Mouse (Mus musculus) intestine, embryonic 14.5 days (tissue): Measurements from ENCODE around the gene Xpo6. TPM values are rescaled to one million over a fixed set of nuclear protein-coding genes. Genes with fewer than 3 reads are reported as not detected.

ENCODE experiments used
- ATAC-seq: fragments of 200-750 bp; cut with Nextera tagmentation; replicated peaks from 2 replicates; pipeline ENCODE4 v1.8.0; 2017; ENCODE audit warnings: low read depth, moderate number of reproducible peaks, moderate TSS enrichment, moderate library complexity; ENCODE audit not compliant: low FRiP score, low TSS enrichment
- DNase-seq: peaks from one replicate; pipeline ENCODE4 v3.0.0-alpha.2; 2018; ENCODE audit warnings: low spot score
- H3K27ac ChIP-seq: fragments of 300-500 bp; sonication (generic); 2 replicates; pipeline ENCODE4 v1.5.1; 2014; ENCODE audit warnings: low read depth, mild to moderate bottlenecking, control low read depth
- H3K27me3 ChIP-seq: fragments of 300-500 bp; sonication (generic); replicated peaks from 2 replicates; pipeline ENCODE4 v1.6.1; 2014; ENCODE audit warnings: low read length, control low read depth; ENCODE audit not compliant: control insufficient read depth, insufficient read depth
- H3K36me3 ChIP-seq: fragments of 300-500 bp; sonication (generic); 2 replicates; pipeline ENCODE4 v1.6.1; 2014; ENCODE audit warnings: low read length, control low read depth; ENCODE audit not compliant: control insufficient read depth, insufficient read depth
- H3K4me1 ChIP-seq: fragments of 300-500 bp; sonication (generic); replicated peaks from 2 replicates; pipeline ENCODE4 v1.6.1; 2014; ENCODE audit warnings: low read length, control low read depth, mixed read lengths; ENCODE audit not compliant: control insufficient read depth, insufficient read depth
- H3K4me2 ChIP-seq: fragments of 300-500 bp; sonication (generic); 2 replicates; pipeline ENCODE4 v1.6.1; 2014; ENCODE audit warnings: low read length
- H3K4me3 ChIP-seq: fragments of 300-500 bp; sonication (generic); 2 replicates; pipeline ENCODE4 v1.5.1; 2014; ENCODE audit warnings: low read depth, low read length, control low read depth, mixed read lengths
- H3K9ac ChIP-seq: fragments of 300-500 bp; sonication (generic); 2 replicates; pipeline ENCODE4 v1.6.1; 2014; ENCODE audit warnings: mild to moderate bottlenecking, low read length
- H3K9me3 ChIP-seq: fragments of 300-500 bp; sonication (generic); 2 replicates; pipeline ENCODE4 v1.6.1; 2016; ENCODE audit warnings: low read length, control low read depth; ENCODE audit not compliant: control insufficient read depth
- WGBS: fragments of 180-500 bp; shearing (Covaris S2); extraction: QIAGEN DNeasy Blood & Tissue Kit; methylation state at CpG from one replicate; pipeline ENCODE4 v1.1.7; 2014; 5-methylcytosine and 5-hydroxymethylcytosine counted together
- polyA plus RNA-seq: library from polyadenylated mRNA; unstranded; fragments of >200 nt; fragmentation: Nextera tagmentation; extraction: Ambion mirVana; gene quantifications from 2 replicates; pipeline ENCODE4 v1.2.1, GENCODE M21; 2014

The Xpo6 gene
- polyA plus RNA-seq, 1 experiment from 2014 or later: 67.7 TPM

DNA sequence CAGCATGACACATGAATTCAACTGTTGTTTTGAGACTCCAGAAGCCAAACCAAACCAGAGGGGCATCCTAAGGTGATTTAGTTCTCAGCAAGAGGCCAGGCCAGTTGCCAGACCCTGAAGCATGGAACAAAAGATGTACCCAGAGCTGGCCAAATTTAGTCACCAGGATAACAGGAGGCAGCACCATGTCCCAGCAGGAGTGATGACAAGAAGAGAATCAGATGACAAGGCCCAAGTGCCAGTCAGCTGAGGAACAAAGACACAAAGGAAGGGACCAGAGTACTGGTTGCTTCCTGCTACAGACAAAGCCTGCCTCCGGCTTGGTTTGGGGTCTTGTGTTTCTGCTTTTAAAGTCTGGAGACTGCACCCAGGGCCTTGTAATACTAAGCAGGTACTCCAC is 16.6 kb upstream of the Xpo6 start:
- Histone ChIP-seq H3K9me3 (no peaks in the 10 kb centered on the region), H3K27me3 (no peaks in the 10 kb centered on the region), H3K27ac (no peak overlapping the region), H3K4me2 (no peak overlapping the region), H3K9ac (no peak overlapping the region), H3K36me3 (no peaks in the 10 kb centered on the region), H3K4me1 (no peaks in the 10 kb centered on the region), H3K4me3 (no peak overlapping the region)
- no peak for ATAC-seq
- WGBS: 68% methylated on average over 1 of the region's 1 CpGs
- no peak for DNase-seq

DNA sequence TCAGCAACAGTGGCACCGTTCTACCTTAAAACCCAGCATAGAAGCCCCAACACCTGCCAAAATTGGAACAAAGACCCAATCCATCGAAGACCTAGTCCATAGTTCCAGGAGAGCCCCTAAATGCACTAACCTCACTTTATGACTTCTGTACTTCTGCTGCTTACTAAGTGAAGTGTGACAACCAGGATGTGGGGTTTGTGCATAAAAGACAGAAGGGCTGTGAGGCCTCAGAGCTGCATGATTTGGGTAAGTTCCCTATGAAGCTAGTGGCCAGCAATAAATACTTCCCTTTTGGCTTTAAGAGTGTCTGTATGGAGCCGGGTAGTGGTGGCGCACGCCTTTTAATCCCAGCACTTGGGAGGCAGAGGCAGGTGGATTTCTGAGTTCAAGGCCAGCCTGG is 10.6 kb upstream of the Xpo6 start:
- WGBS: 88% methylated on average over 5 of the region's 5 CpGs
- Histone ChIP-seq H3K4me1 (no peaks in the 10 kb centered on the region), H3K27ac (no peak overlapping the region), H3K9me3 (no peaks in the 10 kb centered on the region), H3K4me2 (no peak overlapping the region), H3K27me3 (no peaks in the 10 kb centered on the region), H3K9ac (no peak overlapping the region), H3K4me3 (no peak overlapping the region), H3K36me3 (no peaks in the 10 kb centered on the region)
- no peak for DNase-seq
- no peak for ATAC-seq

GRCm38 (mm10) chr7:126200997-126201345 is 670 bp upstream of the Xpo6 start:
- Histone ChIP-seq H3K27ac (peak overlapping the region; percentile 51; the same call in 1 of the 2 replicates), H3K27me3 (no peaks in the 10 kb centered on the region), H3K9me3 (no peaks in the 10 kb centered on the region), H3K4me3 (peak overlapping the region; percentile 93), H3K36me3 (no peaks in the 10 kb centered on the region), H3K4me2 (peak overlapping the region; percentile 72), H3K9ac (no peak overlapping the region), H3K4me1 (peaks cover 12% of the 10 kb centered on the region)
- ATAC-seq (no peak), DNase-seq (no peak)
- WGBS: 95% methylated on average over 4 of the region's 4 CpGs

GRCm38 (mm10) chr7:126199691-126200102 is 604 bp downstream of the Xpo6 start:
- Histone ChIP-seq H3K36me3 (no peaks in the 10 kb centered on the region), H3K27ac (peak overlapping the region; percentile 87), H3K9me3 (no peaks in the 10 kb centered on the region), H3K4me2 (peak overlapping the region; percentile 72), H3K9ac (peak overlapping the region; percentile 96), H3K4me3 (peak overlapping the region; percentile 93), H3K4me1 (peaks cover 12% of the 10 kb centered on the region), H3K27me3 (no peaks in the 10 kb centered on the region)
- under 1% methylated on average over 27 of the region's 27 CpGs for WGBS
- DNase-seq: peak; percentile 83
- ATAC-seq: peak; percentile 60

- no peak for DNase-seq
- Histone ChIP-seq H3K27me3 (no peaks in the 10 kb centered on the region), H3K9ac (peak overlapping the region; percentile 96), H3K36me3 (no peaks in the 10 kb centered on the region), H3K4me3 (peak overlapping the region; percentile 93), H3K4me2 (peak overlapping the region; percentile 72), H3K4me1 (peaks cover 12% of the 10 kb centered on the region), H3K9me3 (no peaks in the 10 kb centered on the region), H3K27ac (no peak overlapping the region)
- no peak for ATAC-seq
- WGBS: 13% methylated on average over 1 of the region's 1 CpGs
These were observed 1.4 kb downstream of the Xpo6 start for GRCm38 (mm10) chr7:126198926-126199325.

- Histone ChIP-seq H3K4me1 (peaks cover 10% of the 10 kb centered on the region), H3K4me2 (no peak overlapping the region), H3K27me3 (no peaks in the 10 kb centered on the region), H3K9me3 (no peaks in the 10 kb centered on the region), H3K27ac (no peak overlapping the region), H3K4me3 (no peak overlapping the region), H3K36me3 (no peaks in the 10 kb centered on the region), H3K9ac (no peak overlapping the region)
- WGBS: 97% methylated on average over 1 of the region's 1 CpGs
- ATAC-seq (no peak), DNase-seq (no peak)
These were observed 6.1 kb downstream of the Xpo6 start for GRCm38 (mm10) chr7:126194175-126194574.

DNA sequence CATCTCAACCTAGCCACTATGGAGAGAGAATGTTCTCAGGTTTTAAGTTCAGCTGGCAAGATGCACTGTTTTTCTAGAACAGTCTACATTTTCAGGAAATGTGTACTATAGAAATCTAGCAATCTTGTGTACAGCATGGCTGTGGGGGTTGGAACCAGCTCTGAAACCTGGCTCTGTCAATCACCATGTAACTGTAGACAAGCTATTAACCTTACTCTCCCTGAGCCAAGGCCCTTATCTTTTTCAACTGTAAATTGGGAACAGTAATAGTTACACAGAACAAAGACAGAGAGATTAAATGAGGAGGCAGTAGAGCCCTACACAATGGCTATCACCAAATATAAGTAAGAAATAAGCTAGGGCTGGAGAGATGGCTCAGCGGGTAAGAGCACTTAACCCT is 8.8 kb downstream of the Xpo6 start:
- no peaks in the 10 kb centered on the region for H3K4me1 ChIP-seq

GRCm38 (mm10) chr7:126189517-126189916 is 10.8 kb downstream of the Xpo6 start:
- DNase-seq (no peak), ATAC-seq (no peak)
- Histone ChIP-seq H3K4me2 (no peak overlapping the region), H3K9me3 (no peaks in the 10 kb centered on the region), H3K4me3 (no peak overlapping the region), H3K27ac (no peak overlapping the region), H3K27me3 (no peaks in the 10 kb centered on the region), H3K4me1 (no peaks in the 10 kb centered on the region), H3K9ac (no peak overlapping the region), H3K36me3 (no peaks in the 10 kb centered on the region)
- WGBS: 82% methylated on average over 1 of the region's 1 CpGs

More for the DNA sequence above, 8.8 kb downstream of the Xpo6 start:
- ATAC-seq: no peak
- WGBS: 96% methylated on average over 1 of the region's 1 CpGs
- H3K36me3 ChIP-seq: no peaks in the 10 kb centered on the region
- no peaks in the 10 kb centered on the region for H3K9me3 ChIP-seq
- DNase-seq: no peak
- no peaks in the 10 kb centered on the region for H3K27me3 ChIP-seq
- no peak overlapping the region for H3K4me2 ChIP-seq
- no peak overlapping the region for H3K9ac ChIP-seq
- no peak overlapping the region for H3K27ac ChIP-seq
- no peak overlapping the region for H3K4me3 ChIP-seq

DNA sequence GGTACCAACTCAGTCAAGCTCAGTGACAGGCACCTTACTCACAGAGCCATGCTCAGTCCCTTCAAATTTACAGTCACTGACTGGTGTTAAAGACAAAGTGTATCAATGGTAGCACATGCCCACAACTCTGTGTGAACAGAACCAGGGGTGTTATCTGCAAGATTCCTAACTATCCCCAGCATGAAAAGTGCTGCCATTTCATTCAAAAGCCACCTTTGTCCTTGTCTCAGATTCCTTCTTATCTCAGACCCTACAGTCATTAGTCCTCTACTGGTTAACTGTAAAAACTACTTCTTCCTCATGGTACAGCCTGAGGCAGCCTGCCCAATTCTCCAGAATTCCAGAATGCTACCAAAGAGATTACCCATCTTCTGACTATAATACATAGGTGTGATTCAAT is 14.3 kb downstream of the Xpo6 start:
- H3K9ac ChIP-seq: no peak overlapping the region
- DNase-seq: no peak
- no peaks in the 10 kb centered on the region for H3K27me3 ChIP-seq
- no peaks in the 10 kb centered on the region for H3K36me3 ChIP-seq
- no peaks in the 10 kb centered on the region for H3K9me3 ChIP-seq
- no peak overlapping the region for H3K27ac ChIP-seq
- H3K4me2 ChIP-seq: no peak overlapping the region
- H3K4me3 ChIP-seq: no peak overlapping the region
- no peak for ATAC-seq
- peaks cover 8% of the 10 kb centered on the region for H3K4me1 ChIP-seq
